Mouse (Mus musculus) heart, postnatal 0 days (tissue): Measurements from ENCODE around the gene S1pr5. TPM values are rescaled to one million over a fixed set of nuclear protein-coding genes. Genes with fewer than 3 reads are reported as not detected.
A peak's percentile ranks its signal among the peaks of the same experiment; 100 is the strongest.

Source experiments
- ATAC-seq: fragments of 200-750 bp; cut with Nextera tagmentation; 2 replicates; pipeline ENCODE4 v1.8.0; 2017; ENCODE audit warnings: low read depth, moderate number of reproducible peaks, moderate library complexity; ENCODE audit not compliant: insufficient read depth
- DNase-seq: peaks from one replicate; pipeline ENCODE4 v3.0.0-alpha.2; 2016; ENCODE audit warnings: low spot score
- H3K27ac ChIP-seq: fragments of 300-500 bp; sonication (generic); 2 replicates; pipeline ENCODE4 v1.5.1; 2014; ENCODE audit warnings: low read depth, mild to moderate bottlenecking
- H3K27me3 ChIP-seq: fragments of 300-500 bp; sonication (generic); 2 replicates; pipeline ENCODE4 v1.6.1; 2014; ENCODE audit warnings: low read length, mixed read lengths; ENCODE audit not compliant: control insufficient read depth, insufficient read depth
- H3K36me3 ChIP-seq: fragments of 300-500 bp; sonication (generic); replicated peaks from 2 replicates; pipeline ENCODE4 v1.6.1; 2014; ENCODE audit warnings: low read length, mixed read lengths; ENCODE audit not compliant: control insufficient read depth, insufficient read depth
- H3K4me1 ChIP-seq: fragments of 300-500 bp; sonication (generic); 2 replicates; pipeline ENCODE4 v1.6.1; 2014; ENCODE audit warnings: antibody characterized with exemption; ENCODE audit not compliant: control insufficient read depth, insufficient read depth
- H3K4me2 ChIP-seq: fragments of 300-500 bp; sonication (generic); 2 replicates; pipeline ENCODE4 v1.6.1; 2014; ENCODE audit warnings: low read depth, mild to moderate bottlenecking, low read length, moderate library complexity
- H3K4me3 ChIP-seq: fragments of 300-500 bp; sonication (generic); 2 replicates; pipeline ENCODE4 v1.5.1; 2014; ENCODE audit warnings: low read depth, low read length
- H3K9ac ChIP-seq: fragments of 300-500 bp; sonication (generic); replicated peaks from 2 replicates; pipeline ENCODE4 v1.6.1; 2014; ENCODE audit warnings: low read depth, low read length, mixed read lengths
- H3K9me3 ChIP-seq: fragments of 300-500 bp; sonication (generic); replicated peaks from 2 replicates; pipeline ENCODE4 v1.6.1; 2016; ENCODE audit warnings: low read length; ENCODE audit not compliant: control insufficient read depth
- CTCF ChIP-seq: IDR thresholded peaks from 2 replicates; pipeline ENCODE4 v1.5.1; 2016; ENCODE audit warnings: antibody characterized with exemption, control low read depth, low read depth
- EP300 ChIP-seq: IDR thresholded peaks from 2 replicates; pipeline ENCODE4 v1.6.1; 2016; ENCODE audit warnings: antibody characterized with exemption, low read depth
- WGBS: fragments of 180-500 bp; shearing (Covaris S2); extraction: QIAGEN DNeasy Blood & Tissue Kit; methylation state at CpG from one replicate; pipeline ENCODE4 v1.1.7; 2014; 5-methylcytosine and 5-hydroxymethylcytosine counted together
- polyA plus RNA-seq: library from polyadenylated mRNA; unstranded; fragments of >200 nt; fragmentation: Nextera tagmentation; extraction: Ambion mirVana; gene quantifications from 2 replicates; pipeline ENCODE4 v1.2.1, GENCODE M21; 2015
- total RNA-seq: library from RNA; depleted of rRNA; stranded (reverse); fragments of >200 nt; gene quantifications from 2 replicates; pipeline ENCODE4 v1.2.3, GENCODE M21; 2014; ENCODE audit warnings: low replicate concordance

Gene S1pr5
- total and polyA plus RNA-seq, 2 experiments from 2014 or later, result 0.10 TPM; not detected in 1

DNA sequence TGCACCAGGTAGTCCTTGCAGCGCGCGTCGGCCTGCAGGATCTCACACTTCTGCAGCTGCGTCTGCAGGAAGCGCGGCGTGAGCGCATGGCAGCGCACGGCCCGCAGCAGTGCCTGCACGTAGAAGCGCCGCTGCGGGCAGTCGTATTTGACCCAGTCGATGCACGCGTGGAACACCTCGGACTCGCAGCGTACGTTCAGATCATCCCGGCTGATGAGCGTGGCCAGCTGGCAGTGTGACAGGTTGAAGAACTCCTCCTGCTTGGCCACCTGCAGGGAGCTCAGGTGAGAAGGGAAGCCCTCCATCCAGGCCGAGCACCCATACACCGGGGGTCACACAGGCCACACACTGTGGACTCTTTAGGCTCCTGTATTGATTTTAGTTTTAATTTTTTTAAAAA is 14.4 kb downstream of the S1pr5 start:
- H3K4me3 ChIP-seq, result no peak overlapping the region
- ATAC-seq, result no peak
- no peak for DNase-seq
- 84% methylated on average over 28 of the region's 28 CpGs for WGBS
- no peak overlapping the region for H3K4me2 ChIP-seq
- H3K36me3 ChIP-seq, result peaks cover 67% of the 10 kb centered on the region
- no peak overlapping the region for H3K27ac ChIP-seq
- no peaks in the 10 kb centered on the region for H3K27me3 ChIP-seq
- no peak overlapping the region for H3K9ac ChIP-seq
- H3K4me1 ChIP-seq, result peaks cover 9% of the 10 kb centered on the region; the same call in 1 of the 2 replicates
- TF ChIP-seq CTCF (no peak), EP300 (no peak)
- H3K9me3 ChIP-seq, result no peaks in the 10 kb centered on the region

DNA sequence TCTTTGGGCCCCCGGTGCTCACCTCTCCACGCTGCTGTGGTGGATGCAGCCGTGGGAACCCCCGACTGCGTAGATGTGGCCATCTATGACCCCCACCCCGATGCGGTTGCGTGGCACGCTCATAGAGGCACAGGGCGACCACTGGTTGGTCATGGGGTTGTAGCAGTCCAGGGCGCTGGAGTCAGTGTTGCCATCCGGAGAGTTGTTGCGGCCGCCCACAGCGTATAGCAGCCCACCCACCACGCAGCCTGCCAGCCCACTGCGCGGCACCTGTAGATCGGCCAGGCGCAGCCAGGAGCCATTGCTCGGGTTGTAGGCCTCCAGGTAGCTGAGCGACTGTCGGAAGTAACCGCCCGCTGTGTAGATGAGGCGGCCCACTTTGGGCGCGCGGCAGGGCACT is 14.9 kb downstream of the S1pr5 start:
- H3K9ac ChIP-seq, result no peak overlapping the region

DNA sequence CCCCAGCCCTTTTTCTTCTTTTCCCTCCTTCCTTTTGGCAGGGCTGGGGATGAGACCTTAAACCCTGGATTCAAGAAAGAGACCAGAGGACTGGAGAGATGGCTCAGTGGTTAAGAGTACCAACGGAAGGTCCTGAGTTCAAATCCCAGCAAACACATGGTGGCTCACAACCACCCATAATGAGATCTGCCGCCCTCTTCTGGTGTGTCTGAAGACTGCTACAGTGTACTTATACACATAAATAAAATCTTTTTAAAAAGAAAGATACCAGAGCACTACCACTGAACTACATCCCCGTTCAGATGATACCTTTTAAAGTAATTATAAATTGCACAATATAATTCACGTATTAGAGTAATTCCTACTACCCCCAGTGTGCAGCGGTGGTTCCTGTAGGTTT is 15.4 kb downstream of the S1pr5 start:
- Histone ChIP-seq H3K27ac (no peak overlapping the region), H3K9ac (no peak overlapping the region), H3K9me3 (no peaks in the 10 kb centered on the region), H3K27me3 (no peaks in the 10 kb centered on the region), H3K4me3 (no peak overlapping the region), H3K4me1 (peaks cover 11% of the 10 kb centered on the region; the same call in 1 of the 2 replicates), H3K4me2 (no peak overlapping the region), H3K36me3 (peaks cover 67% of the 10 kb centered on the region)
- WGBS, result 87% methylated on average over 5 of the region's 5 CpGs
- no peak for DNase-seq
- no peak for ATAC-seq
- TF ChIP-seq CTCF (no peak), EP300 (no peak)

More for the DNA sequence above, 14.9 kb downstream of the S1pr5 start:
- peaks cover 67% of the 10 kb centered on the region for H3K36me3 ChIP-seq
- no peak overlapping the region for H3K4me2 ChIP-seq
- no peak overlapping the region for H3K4me3 ChIP-seq
- DNase-seq, result no peak
- ATAC-seq, result no peak
- 90% methylated on average over 29 of the region's 29 CpGs for WGBS
- H3K27ac ChIP-seq, result no peak overlapping the region
- TF ChIP-seq CTCF, result no peak
- TF ChIP-seq EP300, result no peak
- peaks cover 9% of the 10 kb centered on the region; the same call in 1 of the 2 replicates for H3K4me1 ChIP-seq
- H3K9me3 ChIP-seq, result no peaks in the 10 kb centered on the region
- H3K27me3 ChIP-seq, result no peaks in the 10 kb centered on the region

DNA sequence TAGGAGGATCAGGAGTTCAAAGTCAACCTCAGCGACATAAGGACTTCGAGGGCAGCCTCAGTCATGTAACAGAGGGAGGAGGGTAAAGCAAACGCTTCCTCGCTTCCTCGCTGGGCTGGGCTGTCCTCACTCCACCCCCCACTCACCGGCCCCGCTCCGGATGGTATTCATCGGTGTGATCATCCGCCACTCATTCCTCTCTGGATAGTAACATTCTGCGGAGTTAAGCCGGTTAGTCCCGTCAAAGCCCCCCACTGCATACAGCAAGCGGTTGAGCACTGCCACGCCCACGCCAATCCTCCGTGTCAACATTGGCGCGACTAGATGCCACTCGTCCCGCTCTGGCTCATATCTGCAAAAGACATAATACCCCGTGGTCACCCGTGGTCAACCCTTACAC is 16.7 kb downstream of the S1pr5 start:
- H3K9ac ChIP-seq, result no peak overlapping the region
- TF ChIP-seq EP300 (no peak), CTCF (no peak)
- peaks cover 63% of the 10 kb centered on the region for H3K36me3 ChIP-seq
- H3K27ac ChIP-seq, result no peak overlapping the region
- H3K4me3 ChIP-seq, result no peak overlapping the region
- WGBS, result 55% methylated on average over 23 of the region's 23 CpGs
- no peaks in the 10 kb centered on the region for H3K9me3 ChIP-seq
- peaks cover 8% of the 10 kb centered on the region; the same call in 1 of the 2 replicates for H3K4me1 ChIP-seq
- DNase-seq (no peak), ATAC-seq (no peak)
- no peaks in the 10 kb centered on the region for H3K27me3 ChIP-seq
- H3K4me2 ChIP-seq, result no peak overlapping the region

DNA sequence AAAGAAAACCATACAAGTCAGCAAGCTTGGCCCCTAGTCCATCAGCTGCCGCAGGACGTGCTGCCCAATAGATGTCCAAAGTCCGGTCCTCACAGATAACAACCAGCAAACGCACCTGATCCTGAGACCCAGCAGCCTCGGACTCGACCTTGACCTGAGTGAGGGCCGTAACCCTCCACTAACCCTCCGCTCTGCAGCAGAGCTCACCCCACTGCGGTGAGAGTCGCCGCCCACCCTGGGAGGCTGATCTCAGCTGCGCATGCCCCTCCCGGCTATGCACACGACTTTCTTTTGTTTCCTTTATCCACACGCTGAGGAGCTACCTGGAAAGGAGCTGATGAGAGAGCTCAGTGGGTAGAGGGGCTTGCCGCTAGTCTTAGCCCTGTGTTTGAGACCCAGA is 20.9 kb downstream of the S1pr5 start:
- Histone ChIP-seq H3K27ac (no peak overlapping the region), H3K9ac (peak overlapping the region; percentile 59), H3K36me3 (peaks cover 26% of the 10 kb centered on the region), H3K4me1 (peaks cover 8% of the 10 kb centered on the region; the same call in 1 of the 2 replicates), H3K27me3 (no peaks in the 10 kb centered on the region), H3K4me2 (peak overlapping the region; percentile 69), H3K4me3 (peak overlapping the region; percentile 41), H3K9me3 (no peaks in the 10 kb centered on the region)
- ATAC-seq (peak; percentile 56; the same call in 1 of the 2 replicates), DNase-seq (peak; percentile 52)
- no peak for TF ChIP-seq CTCF
- no peak for TF ChIP-seq EP300
- 7% methylated on average over 16 of the region's 16 CpGs for WGBS

DNA sequence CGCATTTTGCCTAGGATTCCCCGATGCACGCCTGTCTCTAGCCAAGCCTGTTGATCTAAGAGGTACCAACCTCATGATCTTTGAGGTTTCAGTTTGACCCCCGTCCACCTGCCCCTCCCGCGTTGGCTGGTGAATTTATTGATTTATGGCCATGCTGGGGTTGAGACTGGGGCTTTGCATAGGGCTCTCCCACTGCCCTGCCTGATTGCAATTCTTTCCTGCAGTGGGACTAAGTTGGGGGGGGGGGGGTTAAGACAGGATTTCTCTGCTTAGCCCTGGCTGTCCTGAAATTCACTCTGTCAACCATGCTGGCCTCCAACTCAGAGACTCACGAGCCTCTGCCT is 22.9 kb downstream of the S1pr5 start:
- Histone ChIP-seq H3K36me3 (peaks cover 7% of the 10 kb centered on the region), H3K27me3 (no peaks in the 10 kb centered on the region), H3K4me2 (peak overlapping the region; percentile 67), H3K9ac (no peak overlapping the region), H3K27ac (no peak overlapping the region), H3K9me3 (no peaks in the 10 kb centered on the region), H3K4me1 (peaks cover 16% of the 10 kb centered on the region; the same call in 1 of the 2 replicates), H3K4me3 (peak overlapping the region; percentile 44)
- TF ChIP-seq CTCF, result no peak
- TF ChIP-seq EP300, result no peak
- DNase-seq (no peak), ATAC-seq (no peak)
- 8% methylated on average over 7 of the region's 7 CpGs for WGBS
